Mouse (Mus musculus): Measurements from ENCODE around the gene Reg4. TPM values are rescaled to one million over a fixed set of nuclear protein-coding genes. Genes with fewer than 3 reads are reported as not detected.

The Reg4 gene
- 0.08 TPM in 1 of 2 replicates, not detected in the other for polyA plus RNA-seq (2012; rRNA removed)

GRCm38 (mm10) chr3:98221856-98222255 is at the start of gene Reg4:
TSS of gene Reg4 (plus strand) at chr3:98222156.

GRCm38 (mm10) chr3:98280204-98280932 is 58.4 kb downstream of the Reg4 start, which contains the start of gene Hmgcs2:
TSS of gene Hmgcs2 (plus strand) at chr3:98280435.

Other genes starting within 250 kb of the Reg4 start
- gene Notch2, start 208.6 kb upstream of the Reg4 start, polyA plus RNA-seq (2012; rRNA removed) = 7.7 and 8.1 TPM in 2 replicates
- gene Adam30, start 61.5 kb upstream of the Reg4 start, polyA plus RNA-seq (2012; rRNA removed) = not detected in 2 replicates
- gene Hmgcs2, start 58.3 kb downstream of the Reg4 start, polyA plus RNA-seq (2012; rRNA removed) = 7.5 and 9.3 TPM in 2 replicates
- gene Phgdh, start 117.8 kb downstream of the Reg4 start, polyA plus RNA-seq (2012; rRNA removed) = 91.6 and 110 TPM in 2 replicates
- 17.9 and 19.3 TPM in 2 replicates for gene Zfp697, start 160.3 kb downstream of the Reg4 start, polyA plus RNA-seq (2012; rRNA removed)
- gene Gm4450, start 235.0 kb downstream of the Reg4 start, polyA plus RNA-seq (2012; rRNA removed) = not detected in 2 replicates

All from central nervous system, embryonic 18 days (tissue).